Mouse (Mus musculus): ENCODE results near the gene Sppl3. TPM values are rescaled to one million over a fixed set of nuclear protein-coding genes. Genes with fewer than 3 reads are reported as not detected.

Gene Sppl3
- polyA plus RNA-seq, 1 experiment from 2014 or later: 39.6 TPM

DNA sequence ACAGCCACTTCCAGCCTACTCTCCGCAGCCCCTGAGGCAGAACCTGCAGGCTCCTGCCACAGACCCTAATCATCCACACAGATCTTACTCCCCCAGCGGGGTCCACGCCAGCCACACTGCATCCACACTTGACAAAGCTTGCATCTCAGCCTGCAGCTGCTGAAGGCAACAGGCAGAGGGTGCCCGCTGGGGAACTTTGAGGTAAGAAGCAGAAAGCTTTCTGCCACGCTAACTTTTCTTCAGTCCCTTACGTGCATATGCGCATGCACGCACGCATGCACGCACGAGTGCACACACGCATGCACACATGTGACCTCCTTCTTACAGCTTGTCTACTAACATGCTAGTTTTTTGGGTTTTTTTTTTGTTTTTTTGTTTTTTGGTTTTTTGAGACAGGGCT is 102.3 kb downstream of the Sppl3 start:
- H3K27ac ChIP-seq (ENCODE audit: low read depth): no peak overlapping the region
- ATAC-seq (ENCODE audit: insufficient read depth): no peak
- H3K4me2 ChIP-seq: no peak overlapping the region
- peaks cover 46% of the 10 kb centered on the region for H3K36me3 ChIP-seq (ENCODE audit: insufficient read depth)
- H3K4me1 ChIP-seq (ENCODE audit: insufficient read depth): no peaks in the 10 kb centered on the region
- H3K27me3 ChIP-seq (ENCODE audit: insufficient read depth, low read length): no peaks in the 10 kb centered on the region
- H3K9ac ChIP-seq: no peak overlapping the region
- H3K4me3 ChIP-seq (ENCODE audit: low read depth, low read length): no peak overlapping the region
- WGBS: 95% methylated on average over 12 of the region's 12 CpGs
- no peak for TF ChIP-seq CTCF (IDR thresholded peaks at IDR 0.05; ENCODE audit: low read depth)
- no peak for DNase-seq
- no peaks in the 10 kb centered on the region for H3K9me3 ChIP-seq (ENCODE audit: low read depth, low read length)

DNA sequence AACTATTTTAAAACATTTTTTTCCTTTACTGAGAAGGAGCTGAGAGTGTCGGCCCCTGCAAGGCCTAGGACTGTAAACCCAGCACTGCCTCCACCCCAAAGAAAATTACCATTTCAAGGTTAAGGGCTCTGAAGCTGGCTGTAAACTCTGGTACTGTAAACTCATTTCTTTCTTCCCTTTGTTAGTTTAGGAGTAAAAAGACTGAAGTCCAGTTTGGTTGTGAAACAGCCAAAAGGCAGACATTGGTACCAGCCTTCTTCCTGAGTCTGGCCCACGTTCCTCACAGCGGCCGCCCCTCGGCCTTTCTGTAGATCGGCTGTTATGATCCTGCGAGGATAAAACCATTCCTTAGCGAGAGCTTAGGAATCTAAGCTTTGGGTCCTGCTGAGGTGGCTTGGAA is 103.6 kb downstream of the Sppl3 start:
- no peak for TF ChIP-seq CTCF (IDR thresholded peaks at IDR 0.05; ENCODE audit: low read depth)
- Histone ChIP-seq H3K36me3 (ENCODE audit: insufficient read depth) (peaks cover 46% of the 10 kb centered on the region), H3K4me2 (no peak overlapping the region), H3K9me3 (ENCODE audit: low read depth, low read length) (no peaks in the 10 kb centered on the region), H3K27ac (ENCODE audit: low read depth) (no peak overlapping the region), H3K4me3 (ENCODE audit: low read depth, low read length) (no peak overlapping the region), H3K4me1 (ENCODE audit: insufficient read depth) (peaks cover 2% of the 10 kb centered on the region; the same call in 1 of the 2 replicates), H3K9ac (no peak overlapping the region), H3K27me3 (ENCODE audit: insufficient read depth, low read length) (no peaks in the 10 kb centered on the region)
- 93% methylated on average over 8 of the region's 8 CpGs for WGBS
- ATAC-seq (ENCODE audit: insufficient read depth): no peak
- no peak for DNase-seq

- Histone ChIP-seq H3K4me2 (no peak overlapping the region), H3K9me3 (ENCODE audit: low read depth, low read length) (no peaks in the 10 kb centered on the region), H3K4me1 (ENCODE audit: insufficient read depth) (peaks cover 2% of the 10 kb centered on the region; the same call in 1 of the 2 replicates), H3K27me3 (ENCODE audit: insufficient read depth, low read length) (no peaks in the 10 kb centered on the region), H3K9ac (no peak overlapping the region), H3K36me3 (ENCODE audit: insufficient read depth) (peaks cover 28% of the 10 kb centered on the region), H3K27ac (ENCODE audit: low read depth) (no peak overlapping the region), H3K4me3 (ENCODE audit: low read depth, low read length) (no peak overlapping the region)
- TF ChIP-seq CTCF (IDR thresholded peaks at IDR 0.05; ENCODE audit: low read depth): no peak
- ATAC-seq (ENCODE audit: insufficient read depth) (no peak), DNase-seq (no peak)
- 77% methylated on average over 3 of the region's 3 CpGs for WGBS
Measured at GRCm38 (mm10) chr5:115116426-115116825, 105.5 kb downstream of the Sppl3 start.

- Histone ChIP-seq H3K4me2 (no peak overlapping the region), H3K36me3 (ENCODE audit: insufficient read depth) (peaks cover 23% of the 10 kb centered on the region), H3K9ac (no peak overlapping the region), H3K9me3 (ENCODE audit: low read depth, low read length) (no peaks in the 10 kb centered on the region), H3K27ac (ENCODE audit: low read depth) (no peak overlapping the region), H3K27me3 (ENCODE audit: insufficient read depth, low read length) (no peaks in the 10 kb centered on the region), H3K4me3 (ENCODE audit: low read depth, low read length) (no peak overlapping the region), H3K4me1 (ENCODE audit: insufficient read depth) (peaks cover 2% of the 10 kb centered on the region; the same call in 1 of the 2 replicates)
- ATAC-seq (ENCODE audit: insufficient read depth): no peak
- DNase-seq: no peak
- 70% methylated on average over 13 of the region's 13 CpGs for WGBS
- no peak; the same call in 1 of the 2 replicates for TF ChIP-seq CTCF (IDR thresholded peaks at IDR 0.05; ENCODE audit: low read depth)
Measured at GRCm38 (mm10) chr5:115117467-115117866, 106.5 kb downstream of the Sppl3 start.

- Histone ChIP-seq H3K4me3 (ENCODE audit: low read depth, low read length) (peak within 1 kb of the TSS; percentile 86), H3K4me1 (ENCODE audit: insufficient read depth) (peaks cover 2% of the 10 kb centered on the region; the same call in 1 of the 2 replicates), H3K36me3 (ENCODE audit: insufficient read depth) (peaks cover 22% of the 10 kb centered on the region), H3K9ac (peak within 1 kb of the TSS; percentile 85), H3K27ac (ENCODE audit: low read depth) (peak within 1 kb of the TSS; percentile 65; the same call in 1 of the 2 replicates), H3K27me3 (ENCODE audit: insufficient read depth, low read length) (no peaks in the 10 kb centered on the region), H3K4me2 (peak within 1 kb of the TSS; percentile 78), H3K9me3 (ENCODE audit: low read depth, low read length) (no peaks in the 10 kb centered on the region)
- TF ChIP-seq CTCF (IDR thresholded peaks at IDR 0.05; ENCODE audit: low read depth): no peak
- ATAC-seq (ENCODE audit: insufficient read depth): peak; percentile 92
- under 1% methylated on average over 39 of the region's 39 CpGs for WGBS
- DNase-seq: peak; percentile 90
Measured at GRCm38 (mm10) chr5:115118961-115119570, 108.1 kb downstream of the Sppl3 start, which contains the start of gene Acads. Gene Acads (minus strand): TSS chr5:115119346.

- Histone ChIP-seq H3K27ac (ENCODE audit: low read depth) (no peak overlapping the region), H3K4me3 (ENCODE audit: low read depth, low read length) (no peak overlapping the region), H3K4me2 (no peak overlapping the region), H3K36me3 (ENCODE audit: insufficient read depth) (peaks cover 37% of the 10 kb centered on the region), H3K4me1 (ENCODE audit: insufficient read depth) (peaks cover 2% of the 10 kb centered on the region; the same call in 1 of the 2 replicates), H3K9me3 (ENCODE audit: low read depth, low read length) (no peaks in the 10 kb centered on the region), H3K9ac (no peak overlapping the region), H3K27me3 (ENCODE audit: insufficient read depth, low read length) (no peaks in the 10 kb centered on the region)
- TF ChIP-seq CTCF (IDR thresholded peaks at IDR 0.05; ENCODE audit: low read depth): no peak
- 80% methylated on average over 5 of the region's 5 CpGs for WGBS
- DNase-seq (no peak), ATAC-seq (ENCODE audit: insufficient read depth) (no peak)
Measured at GRCm38 (mm10) chr5:115120978-115121377, 110.0 kb downstream of the Sppl3 start.

DNA sequence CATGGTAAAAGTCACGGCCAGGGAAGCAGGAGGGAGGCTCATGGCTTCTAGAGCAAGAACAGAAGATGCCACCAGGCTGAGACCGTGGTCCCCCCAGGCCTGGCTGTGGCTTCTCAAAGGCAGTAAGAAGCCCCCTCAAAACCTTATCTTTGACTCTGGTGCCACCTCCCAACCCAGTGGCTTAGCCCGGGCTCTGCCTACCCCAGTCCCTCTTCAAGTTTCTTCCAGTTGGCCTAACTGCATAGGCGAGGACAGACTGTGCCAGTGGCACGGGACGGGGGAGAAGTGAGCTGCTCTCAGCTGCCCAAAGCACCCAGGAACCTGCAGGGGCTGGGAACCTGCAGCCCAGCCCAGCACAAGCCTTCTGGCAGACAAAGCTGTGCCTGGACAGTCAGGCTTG is 113.8 kb downstream of the Sppl3 start:
- no peaks in the 10 kb centered on the region for H3K9me3 ChIP-seq (ENCODE audit: low read depth, low read length)
- DNase-seq (no peak), ATAC-seq (ENCODE audit: insufficient read depth) (no peak)
- no peak overlapping the region for H3K4me3 ChIP-seq (ENCODE audit: low read depth, low read length)
- 91% methylated on average over 6 of the region's 6 CpGs for WGBS
- H3K4me1 ChIP-seq (ENCODE audit: insufficient read depth): no peaks in the 10 kb centered on the region
- H3K36me3 ChIP-seq (ENCODE audit: insufficient read depth): peaks cover 60% of the 10 kb centered on the region
- TF ChIP-seq CTCF (IDR thresholded peaks at IDR 0.05; ENCODE audit: low read depth): no peak
- H3K27me3 ChIP-seq (ENCODE audit: insufficient read depth, low read length): no peaks in the 10 kb centered on the region
- no peak overlapping the region for H3K9ac ChIP-seq
- H3K4me2 ChIP-seq: no peak overlapping the region
- no peak overlapping the region for H3K27ac ChIP-seq (ENCODE audit: low read depth)
